Mouse (Mus musculus): Measurements from ENCODE around the gene Hopx. TPM values are rescaled to one million over a fixed set of nuclear protein-coding genes. Genes with fewer than 3 reads are reported as not detected.

Gene Hopx
- total and polyA plus RNA-seq, 3 experiments: 26.8 to 43.4 TPM; not detected in 1

DNA sequence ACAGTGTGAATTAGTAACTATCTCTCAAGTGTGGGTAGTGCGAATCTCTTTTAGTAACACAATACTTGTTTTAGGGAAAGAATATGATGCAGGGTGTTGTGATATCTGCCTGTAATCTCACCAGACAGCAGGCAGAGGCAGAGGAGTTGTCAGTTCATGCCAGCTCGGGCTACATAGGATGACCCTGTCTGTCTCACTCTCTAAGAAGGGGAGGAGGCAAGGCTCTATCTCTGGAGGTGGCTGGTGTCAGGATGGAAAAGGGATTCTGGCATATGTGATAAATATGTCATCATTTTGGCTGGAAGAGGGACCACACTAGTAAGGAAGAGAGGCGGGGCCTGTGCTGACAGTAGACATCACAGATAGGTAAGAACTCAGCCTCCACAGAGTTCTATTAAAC lies 23.0 kb downstream of the Hopx start (continued):
- TF ChIP-seq ZC3H11A (IDR thresholded peaks at IDR 0.05; ENCODE audit: low read depth, low read length) (no peak), TAL1 (IDR thresholded peaks at IDR 0.05; ENCODE audit: low read length) (peak; percentile 34), CHD1 (IDR thresholded peaks at IDR 0.05; ENCODE audit: low read depth, low read length) (no peak), BHLHE40 (IDR thresholded peaks at IDR 0.05; ENCODE audit: borderline replicate concordance, low read depth, low read length) (no peak)

DNA sequence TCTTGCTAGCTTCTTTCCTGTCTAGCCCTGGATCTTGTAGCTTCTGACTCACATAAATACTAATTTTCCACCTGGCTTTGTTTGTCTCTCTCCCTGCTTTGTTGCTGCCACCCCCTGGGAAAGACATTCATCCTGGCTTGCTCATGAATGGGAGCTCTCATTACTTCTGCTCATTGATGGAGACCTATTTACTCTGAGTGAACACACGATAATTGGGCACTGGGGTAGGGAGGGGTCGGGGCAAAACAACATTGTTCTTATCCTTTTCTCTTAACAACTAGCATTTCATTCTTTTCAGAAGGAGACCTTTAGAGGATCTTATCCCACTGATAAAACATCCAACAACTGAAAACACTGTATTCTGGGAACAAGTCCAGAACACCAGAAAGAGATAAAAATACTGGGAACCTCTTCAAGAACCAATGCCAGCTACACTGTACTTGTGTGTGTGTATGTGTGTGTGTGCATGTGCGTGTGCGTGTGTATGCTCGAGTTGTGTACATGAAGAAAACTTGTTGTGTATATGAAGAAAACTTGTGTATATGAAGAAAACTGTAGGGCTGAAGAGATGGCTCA lies 24.3 kb downstream of the Hopx start:
- H3K4me3 ChIP-seq (ENCODE audit: control insufficient read depth in 1 of 2, insufficient read depth in 1 of 2, low read depth in 2 of 2, low read length in 2 of 2): no peak overlapping the region
- no peaks in the 10 kb centered on the region for H3K27me3 ChIP-seq (ENCODE audit: control insufficient read depth in 1 of 2, insufficient read depth in 2 of 2, low read length in 2 of 2)
- H3K36me3 ChIP-seq (ENCODE audit: control insufficient read depth in 1 of 2, insufficient read depth in 2 of 2, low read length in 2 of 2): peaks cover 0 to 43% of the 10 kb centered on the region in 2 experiments; a peak in 2 of 4 replicates
- peak overlapping the region; percentile 36; the same call in 1 of the 2 replicates for H3K27ac ChIP-seq (ENCODE audit: control insufficient read depth, low read depth, low read length)
- peak; percentile 51 for DNase-seq (ENCODE audit: low read depth, low spot score)
- no peak overlapping the region for H3K9ac ChIP-seq (ENCODE audit: control insufficient read depth, low read depth, low read length, poor library complexity, severe bottlenecking)
- H3K79me2 ChIP-seq (ENCODE audit: control insufficient read depth, insufficient read depth, low read length, poor library complexity): peaks cover 4% of the 10 kb centered on the region; the same call in 1 of the 2 replicates
- peaks cover 30 to 46% of the 10 kb centered on the region in 2 experiments for H3K4me1 ChIP-seq (ENCODE audit: control insufficient read depth in 1 of 2, insufficient read depth in 2 of 2, low read length in 2 of 2)
- no peaks in the 10 kb centered on the region for H3K9me3 ChIP-seq (replicated peaks; ENCODE audit: insufficient read depth, low read length)
- TF ChIP-seq USF2 (IDR thresholded peaks at IDR 0.05; ENCODE audit: borderline replicate concordance in 1 of 2, insufficient read depth in 1 of 2, low read depth in 1 of 2, low read length in 2 of 2) (no peak), SIN3A (IDR thresholded peaks at IDR 0.05; ENCODE audit: low read length) (no peak; the same call in 1 of the 2 replicates), JUND (IDR thresholded peaks at IDR 0.05; ENCODE audit: low read depth, low read length) (no peak), CTCF (IDR thresholded peaks at IDR 0.05 in 2 of 3, conservative IDR thresholded peaks at IDR 0.05 in 1 of 3; ENCODE audit: control insufficient read depth in 1 of 3, insufficient read depth in 1 of 3, low read depth in 2 of 3, low read length in 3 of 3, poor library complexity in 1 of 3, severe bottlenecking in 1 of 3) (no peak), MYB (IDR thresholded peaks at IDR 0.05; ENCODE audit: low read depth, low read length) (no peak), ZMIZ1 (IDR thresholded peaks at IDR 0.05; ENCODE audit: low read depth, low read length) (no peak), MEF2A (IDR thresholded peaks at IDR 0.05; ENCODE audit: extremely low read depth, insufficient replicate concordance, low read depth, low read length, poor library complexity, severe bottlenecking) (no peak), ZKSCAN1 (IDR thresholded peaks at IDR 0.05; ENCODE audit: low read depth, low read length) (no peak), E2F4 (IDR thresholded peaks at IDR 0.05; ENCODE audit: borderline replicate concordance, low read depth, low read length) (no peak), USF1 (IDR thresholded peaks at IDR 0.05; ENCODE audit: low read depth, low read length) (no peak), NELFE (IDR thresholded peaks at IDR 0.05; ENCODE audit: low read depth, low read length) (no peak), RAD21 (IDR thresholded peaks at IDR 0.05; ENCODE audit: low read depth, low read length) (no peak), GABPA (IDR thresholded peaks at IDR 0.05; ENCODE audit: low read depth, low read length) (no peak), SMC3 (IDR thresholded peaks at IDR 0.05; ENCODE audit: low read depth, low read length) (no peak), RCOR1 (IDR thresholded peaks at IDR 0.05; ENCODE audit: low read depth, low read length) (0 out of 2 replicates have a peak, but pooled peaks have one; percentile 4), GATA1 (IDR thresholded peaks at IDR 0.05; ENCODE audit: low read depth, low read length) (peak; percentile 79), MAZ (IDR thresholded peaks at IDR 0.05; ENCODE audit: low read depth, low read length) (no peak), POLR2A (IDR thresholded peaks at IDR 0.05; ENCODE audit: control insufficient read depth in 1 of 2, insufficient read depth in 1 of 2, low read depth in 1 of 2, low read length in 2 of 2, poor library complexity in 1 of 2) (no peak), ELF1 (IDR thresholded peaks at IDR 0.05; ENCODE audit: low read depth, low read length) (no peak), MXI1 (IDR thresholded peaks at IDR 0.05; ENCODE audit: low read depth, low read length) (no peak), EP300 (IDR thresholded peaks at IDR 0.05; ENCODE audit: low read depth in 1 of 2, low read length in 2 of 2) (peak; percentile 68 to 79; a peak in 3 of 4 replicates), POLR2AphosphoS2 (IDR thresholded peaks at IDR 0.05; ENCODE audit: low read length) (no peak), HCFC1 (IDR thresholded peaks at IDR 0.05; ENCODE audit: low read depth, low read length) (no peak), TAL1 (IDR thresholded peaks at IDR 0.05; ENCODE audit: low read length) (no peak), ZC3H11A (IDR thresholded peaks at IDR 0.05; ENCODE audit: low read depth, low read length) (no peak), MYC (IDR thresholded peaks at IDR 0.05; ENCODE audit: low read depth, low read length) (no peak), TBP (IDR thresholded peaks at IDR 0.05; ENCODE audit: low read depth, low read length) (no peak), NRF1 (IDR thresholded peaks at IDR 0.05; ENCODE audit: insufficient read depth, low read depth, low read length, poor library complexity, severe bottlenecking) (no peak), UBTF (IDR thresholded peaks at IDR 0.05; ENCODE audit: borderline replicate concordance, insufficient read depth, low read depth, low read length) (no peak), ETS1 (IDR thresholded peaks at IDR 0.05; ENCODE audit: low read depth, low read length) (peak; percentile 73; the same call in 1 of the 2 replicates), TCF12 (IDR thresholded peaks at IDR 0.05; ENCODE audit: low read depth, low read length) (peak; percentile 35; the same call in 1 of the 2 replicates), CHD2 (IDR thresholded peaks at IDR 0.05; ENCODE audit: low read length) (no peak), MAX (IDR thresholded peaks at IDR 0.05; ENCODE audit: low read length) (no peak)
